11 mouse cellular contexts compared by ENCODE assay signal in genomic region chr17:31432878-31433281, GRCm38 (mm10). TPM values are rescaled to one million over a fixed set of nuclear protein-coding genes. Genes with fewer than 3 reads are reported as not detected.
DNase-seq lines count a peak whose midpoint lies in the region; ATAC-seq and TF ChIP-seq lines count a peak whose summit lies in the region.
"Had no signal": no experiment of that assay in that cellular context is flagged by ENCODE, and none has a peak within 500 bp of the region (broad histone marks: within the 10 kb centered on the region; RNA-seq: fewer than 3 reads in every experiment).

No protein-coding gene starts in this region.

- peaks cover 25% of the 10 kb centered on the region for H3K27me3 ChIP-seq in midbrain, embryonic 10.5 days (ENCODE audit: low read depth, poor library complexity, severe bottlenecking)
- H3K27me3 ChIP-seq in midbrain, embryonic 16.5 days (ENCODE audit: control insufficient read depth, insufficient read depth, low read depth, low read length), result 0 out of 2 replicates have a peak, but pooled peaks cover 2% of the 10 kb centered on the region
- H3K27me3 ChIP-seq in limb, embryonic 14.5 days (ENCODE audit: control insufficient read depth, insufficient read depth, low read length), result no peaks in the 10 kb centered on the region
- no peaks in the 10 kb centered on the region for H3K27me3 ChIP-seq in stomach, postnatal 0 days (ENCODE audit: control insufficient read depth, insufficient read depth, low read length)
- H3K27me3 ChIP-seq: embryonic facial prominence, embryonic 15.5 days had no signal

- peaks cover 15% of the 10 kb centered on the region for H3K36me3 ChIP-seq in midbrain, embryonic 10.5 days
- H3K36me3 ChIP-seq in midbrain, embryonic 16.5 days (ENCODE audit: control insufficient read depth, insufficient read depth, low read length), result peaks cover 8% of the 10 kb centered on the region
- H3K36me3 ChIP-seq in limb, embryonic 14.5 days (ENCODE audit: control insufficient read depth, insufficient read depth, low read length), result peaks cover 12% of the 10 kb centered on the region
- H3K36me3 ChIP-seq in stomach, postnatal 0 days (ENCODE audit: control insufficient read depth, insufficient read depth, low read length), result no peaks in the 10 kb centered on the region
- H3K36me3 ChIP-seq: embryonic facial prominence, embryonic 15.5 days had no signal

- H3K9me3 ChIP-seq in midbrain, embryonic 10.5 days (replicated peaks), result peaks cover 12% of the 10 kb centered on the region
- H3K9me3 ChIP-seq in midbrain, embryonic 16.5 days (replicated peaks; ENCODE audit: control insufficient read depth, low read length, poor library complexity, severe bottlenecking), result no peaks in the 10 kb centered on the region
- peaks cover 6% of the 10 kb centered on the region; the same call in 1 of the 2 replicates for H3K9me3 ChIP-seq in limb, embryonic 14.5 days (ENCODE audit: control insufficient read depth, low read length)
- no peaks in the 10 kb centered on the region for H3K9me3 ChIP-seq in stomach, postnatal 0 days (ENCODE audit: control insufficient read depth, low read length)

- 0 out of 2 replicates have a peak overlapping the region, but pooled peaks have one; percentile 7 for H3K27ac ChIP-seq in midbrain, embryonic 10.5 days (replicated peaks)
- H3K27ac ChIP-seq in midbrain, embryonic 16.5 days (ENCODE audit: low read length), result no peak overlapping the region
- no peak overlapping the region for H3K27ac ChIP-seq in limb, embryonic 14.5 days (replicated peaks; ENCODE audit: low read depth, low read length)
- H3K27ac ChIP-seq in stomach, postnatal 0 days (replicated peaks), result no peak overlapping the region
- H3K27ac ChIP-seq: embryonic facial prominence, embryonic 15.5 days had no signal

- peaks cover 42% of the 10 kb centered on the region for H3K4me1 ChIP-seq in midbrain, embryonic 10.5 days
- H3K4me1 ChIP-seq in midbrain, embryonic 16.5 days (ENCODE audit: control insufficient read depth, insufficient read depth, low read length), result peaks cover 23% of the 10 kb centered on the region
- H3K4me1 ChIP-seq in limb, embryonic 14.5 days (ENCODE audit: control insufficient read depth, insufficient read depth, low read length), result peaks cover 29% of the 10 kb centered on the region
- H3K4me1 ChIP-seq in stomach, postnatal 0 days (replicated peaks; ENCODE audit: control insufficient read depth, insufficient read depth), result peaks cover 5% of the 10 kb centered on the region

- no peak for ATAC-seq in midbrain, embryonic 16.5 days
- peak; percentile 48 for ATAC-seq in limb, embryonic 14.5 days (ENCODE audit: low FRiP score, low read depth)
- no peak for ATAC-seq in stomach, postnatal 0 days (ENCODE audit: low FRiP score, low TSS enrichment)

- no peak for TF ChIP-seq EP300 in stomach, postnatal 0 days (optimal IDR thresholded peaks at IDR 0.05)

- 69% methylated on average over 5 of the region's 5 CpGs for WGBS in midbrain, embryonic 10.5 days
- WGBS in midbrain, embryonic 16.5 days, result 77% methylated on average over 5 of the region's 5 CpGs
- 14% methylated on average over 5 of the region's 5 CpGs for WGBS in limb, embryonic 14.5 days
- 59% methylated on average over 5 of the region's 5 CpGs for WGBS in stomach, postnatal 0 days

- no peak overlapping the region for H3K9ac ChIP-seq in midbrain, embryonic 16.5 days (ENCODE audit: low read depth, low read length)
- H3K9ac ChIP-seq in limb, embryonic 14.5 days (ENCODE audit: low read depth, low read length, severe bottlenecking), result peak overlapping the region; percentile 18; the same call in 1 of the 2 replicates
- peak overlapping the region; percentile 1; the same call in 1 of the 2 replicates for H3K9ac ChIP-seq in stomach, postnatal 0 days (ENCODE audit: low read length)
- H3K9ac ChIP-seq: embryonic facial prominence, embryonic 15.5 days had no signal

- TF ChIP-seq POLR2A in limb, embryonic 14.5 days (IDR thresholded peaks at IDR 0.05; ENCODE audit: borderline replicate concordance, extremely low read depth, insufficient read depth, insufficient read length), result no peak

- TF ChIP-seq CTCF in stomach, postnatal 0 days (IDR thresholded peaks at IDR 0.05; ENCODE audit: low read depth), result no peak

- no peak overlapping the region for H3K4me2 ChIP-seq in midbrain, embryonic 16.5 days (ENCODE audit: low read length)
- peak overlapping the region; percentile 39 for H3K4me2 ChIP-seq in limb, embryonic 14.5 days (replicated peaks; ENCODE audit: low read depth, low read length, severe bottlenecking)
- H3K4me2 ChIP-seq in stomach, postnatal 0 days (replicated peaks; ENCODE audit: low read depth), result peak overlapping the region; percentile 27
- H3K4me2 ChIP-seq: embryonic facial prominence, embryonic 15.5 days had no signal

- no peak overlapping the region for H3K4me3 ChIP-seq in midbrain, embryonic 10.5 days
- H3K4me3 ChIP-seq in midbrain, embryonic 16.5 days (ENCODE audit: low read depth, low read length), result no peak overlapping the region
- 0 out of 2 replicates have a peak overlapping the region, but pooled peaks have one; percentile 13 for H3K4me3 ChIP-seq in limb, embryonic 14.5 days (replicated peaks; ENCODE audit: low read length)
- H3K4me3 ChIP-seq in stomach, postnatal 0 days (ENCODE audit: low read depth, low read length), result no peak overlapping the region
- H3K4me3 ChIP-seq: embryonic facial prominence, embryonic 15.5 days had no signal

- peak; percentile 18 for DNase-seq in adrenal gland, postnatal 14 days
- no peak for DNase-seq in adrenal gland, adult 8-10 months
- DNase-seq in midbrain, embryonic 10.5 days (ENCODE audit: low spot score), result no peak
- no peak for DNase-seq in limb, embryonic 14.5 days (ENCODE audit: low spot score)
- DNase-seq in stomach, postnatal 0 days (ENCODE audit: low spot score), result no peak
- no peak for DNase-seq in urinary bladder, postnatal 4 days (ENCODE audit: low spot score in 2 of 2)
- DNase-seq in liver, result no peak
- DNase-seq: gastrocnemius, postnatal 14 days; right cerebral cortex, postnatal 4 days had no signal

RNA-seq across cellular contexts. Expression of gene Pde9a, which starts 46.9 kb away (rescaled TPM):
- total RNA-seq in adrenal gland, postnatal 14 days (2021), result 5.2 and 8.5 TPM in 2 replicates
- 1 to 10 TPM; 3.0 to 7.7 (median 5.2) TPM for total RNA-seq in adrenal gland, adult 8-10 months (2022)
- 12.1 and 21.1 TPM in 2 replicates for polyA plus RNA-seq in midbrain, embryonic 10.5 days (2016; fragmentation: Nextera tagmentation; extraction: Ambion mirVana)
- polyA plus RNA-seq in midbrain, embryonic 16.5 days (2015; fragmentation: Nextera tagmentation; extraction: Ambion mirVana), result 33.1 and 41.0 TPM in 2 replicates
- polyA plus RNA-seq in limb, embryonic 14.5 days (2012; rRNA removed), result 47.3 and 77.7 TPM in 2 replicates
- polyA plus RNA-seq in limb, embryonic 14.5 days (2014; fragmentation: Nextera tagmentation; extraction: Ambion mirVana), result 27.2 and 33.5 TPM in 2 replicates
- polyA plus RNA-seq in stomach, postnatal 0 days (2015; fragmentation: Nextera tagmentation; extraction: Ambion mirVana), result 11.6 and 12.1 TPM in 2 replicates
